Mouse (Mus musculus): Measurements from ENCODE around the gene Glyatl3. TPM values are rescaled to one million over a fixed set of nuclear protein-coding genes. Genes with fewer than 3 reads are reported as not detected.

Gene Glyatl3
- polyA plus RNA-seq (2015; fragmentation: Nextera tagmentation; extraction: Ambion mirVana) = not detected in 2 replicates

GRCm38 (mm10) chr17:40914250-40914649, at the start of gene Glyatl3:
Glyatl3 (minus strand) TSS chr17:40914350.
- Histone ChIP-seq H3K9ac (ENCODE audit: low read depth, low read length) (no peak within 1 kb of the TSS), H3K9me3 (ENCODE audit: control insufficient read depth) (no peaks in the 10 kb centered on the region), H3K27ac (ENCODE audit: low read depth, low read length) (no peak within 1 kb of the TSS), H3K4me1 (replicated peaks; ENCODE audit: control insufficient read depth, insufficient read depth, low read length) (no peaks in the 10 kb centered on the region), H3K27me3 (replicated peaks; ENCODE audit: control insufficient read depth, insufficient read depth, low read length) (no peaks in the 10 kb centered on the region), H3K4me2 (replicated peaks; ENCODE audit: low read depth) (no peak within 1 kb of the TSS), H3K4me3 (ENCODE audit: low read depth, low read length) (no peak within 1 kb of the TSS), H3K36me3 (ENCODE audit: control insufficient read depth, insufficient read depth) (no peaks in the 10 kb centered on the region)
- ATAC-seq = no peak
- no peak for TF ChIP-seq CTCF (IDR thresholded peaks at IDR 0.05; ENCODE audit: low read depth)
- 94% methylated on average over 2 of the region's 2 CpGs for WGBS

- Histone ChIP-seq H3K27me3 (replicated peaks; ENCODE audit: control insufficient read depth, insufficient read depth, low read length) (no peaks in the 10 kb centered on the region), H3K9me3 (ENCODE audit: control insufficient read depth) (no peaks in the 10 kb centered on the region), H3K4me1 (replicated peaks; ENCODE audit: control insufficient read depth, insufficient read depth, low read length) (no peaks in the 10 kb centered on the region), H3K36me3 (ENCODE audit: control insufficient read depth, insufficient read depth) (peaks cover 49% of the 10 kb centered on the region), H3K4me2 (replicated peaks; ENCODE audit: low read depth) (no peak overlapping the region), H3K27ac (ENCODE audit: low read depth, low read length) (no peak overlapping the region), H3K4me3 (ENCODE audit: low read depth, low read length) (no peak overlapping the region), H3K9ac (ENCODE audit: low read depth, low read length) (no peak overlapping the region)
- no peak for ATAC-seq
- TF ChIP-seq CTCF (IDR thresholded peaks at IDR 0.05; ENCODE audit: low read depth) = no peak
- WGBS = 83% methylated on average over 3 of the region's 3 CpGs
These were observed 34.4 kb upstream of the Glyatl3 start for GRCm38 (mm10) chr17:40948518-40948917.

- Histone ChIP-seq H3K27me3 (replicated peaks; ENCODE audit: control insufficient read depth, insufficient read depth, low read length) (no peaks in the 10 kb centered on the region), H3K9ac (ENCODE audit: low read depth, low read length) (peak within 1 kb of the TSS; percentile 62), H3K4me3 (ENCODE audit: low read depth, low read length) (peak within 1 kb of the TSS; percentile 64), H3K27ac (ENCODE audit: low read depth, low read length) (peak within 1 kb of the TSS; percentile 82), H3K4me2 (replicated peaks; ENCODE audit: low read depth) (peak within 1 kb of the TSS; percentile 82), H3K4me1 (replicated peaks; ENCODE audit: control insufficient read depth, insufficient read depth, low read length) (no peaks in the 10 kb centered on the region), H3K9me3 (ENCODE audit: control insufficient read depth) (no peaks in the 10 kb centered on the region), H3K36me3 (ENCODE audit: control insufficient read depth, insufficient read depth) (peaks cover 13% of the 10 kb centered on the region)
- no peak for TF ChIP-seq CTCF (IDR thresholded peaks at IDR 0.05; ENCODE audit: low read depth)
- WGBS = 0% methylated on average over 50 of the region's 50 CpGs
- ATAC-seq = peak; percentile 100
These were observed 20.5 kb upstream of the Glyatl3 start, which contains the start of the genes Mut and Cenpq for GRCm38 (mm10) chr17:40934420-40935231. Mut (plus strand) TSS chr17:40934685. Cenpq (minus strand) TSS chr17:40935047.

DNA sequence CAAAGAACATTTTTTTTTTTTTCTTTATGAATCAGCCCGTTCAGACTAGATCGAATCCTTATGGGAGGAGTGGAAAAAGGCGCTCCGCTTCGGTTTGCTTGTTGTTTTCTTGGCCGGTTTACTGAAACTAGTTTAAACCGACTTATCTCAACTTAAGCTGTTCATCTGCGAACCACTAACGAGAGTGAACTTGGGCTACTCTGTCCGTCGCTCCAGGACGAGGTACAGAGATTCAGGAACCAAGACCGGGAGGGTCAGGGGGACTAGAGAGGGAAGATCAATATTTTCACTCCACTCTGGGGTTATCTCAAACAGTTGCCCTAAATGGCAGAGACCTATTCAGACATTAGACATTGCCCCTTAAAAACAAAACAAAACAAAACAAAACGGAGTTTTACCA, 19.8 kb upstream of the Glyatl3 start:
- Histone ChIP-seq H3K36me3 (ENCODE audit: control insufficient read depth, insufficient read depth) (peaks cover 13% of the 10 kb centered on the region), H3K4me2 (replicated peaks; ENCODE audit: low read depth) (peak overlapping the region; percentile 82), H3K4me3 (ENCODE audit: low read depth, low read length) (peak overlapping the region; percentile 64), H3K27ac (ENCODE audit: low read depth, low read length) (no peak overlapping the region), H3K9ac (ENCODE audit: low read depth, low read length) (peak overlapping the region; percentile 62), H3K9me3 (ENCODE audit: control insufficient read depth) (no peaks in the 10 kb centered on the region), H3K27me3 (replicated peaks; ENCODE audit: control insufficient read depth, insufficient read depth, low read length) (no peaks in the 10 kb centered on the region), H3K4me1 (replicated peaks; ENCODE audit: control insufficient read depth, insufficient read depth, low read length) (no peaks in the 10 kb centered on the region)
- no peak for ATAC-seq
- WGBS = under 1% methylated on average over 14 of the region's 14 CpGs
- no peak for TF ChIP-seq CTCF (IDR thresholded peaks at IDR 0.05; ENCODE audit: low read depth)

GRCm38 (mm10) chr17:40915499-40915898, 1.3 kb upstream of the Glyatl3 start:
- Histone ChIP-seq H3K4me2 (replicated peaks; ENCODE audit: low read depth) (no peak overlapping the region), H3K9ac (ENCODE audit: low read depth, low read length) (no peak overlapping the region), H3K4me1 (replicated peaks; ENCODE audit: control insufficient read depth, insufficient read depth, low read length) (no peaks in the 10 kb centered on the region), H3K9me3 (ENCODE audit: control insufficient read depth) (no peaks in the 10 kb centered on the region), H3K27ac (ENCODE audit: low read depth, low read length) (no peak overlapping the region), H3K4me3 (ENCODE audit: low read depth, low read length) (no peak overlapping the region), H3K36me3 (ENCODE audit: control insufficient read depth, insufficient read depth) (no peaks in the 10 kb centered on the region), H3K27me3 (replicated peaks; ENCODE audit: control insufficient read depth, insufficient read depth, low read length) (no peaks in the 10 kb centered on the region)
- WGBS = 94% methylated on average over 1 of the region's 2 CpGs
- TF ChIP-seq CTCF (IDR thresholded peaks at IDR 0.05; ENCODE audit: low read depth) = no peak
- no peak for ATAC-seq

DNA sequence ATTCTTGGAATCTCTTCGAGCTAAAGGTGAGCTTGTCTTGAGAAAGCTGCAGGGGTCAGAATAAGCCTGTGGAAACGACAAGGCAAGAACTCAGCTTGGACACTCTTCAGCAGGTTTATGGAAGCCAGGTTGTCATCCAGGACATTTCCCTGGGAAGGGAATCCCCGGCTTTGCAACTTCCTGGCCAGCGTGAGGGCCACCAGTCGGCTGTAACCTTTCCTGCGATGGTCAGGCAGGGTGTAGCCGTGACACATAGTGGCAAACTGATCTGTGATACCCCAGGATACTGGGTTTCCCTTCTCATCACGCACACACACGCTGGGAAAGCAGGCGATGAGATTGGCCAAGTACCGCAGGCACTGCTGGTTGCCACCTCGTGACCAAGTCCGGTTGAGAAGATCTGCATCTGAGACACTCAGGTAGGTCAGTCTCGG, 9.4 kb downstream of the Glyatl3 start:
- H3K4me3 ChIP-seq (ENCODE audit: low read depth, low read length) = no peak overlapping the region
- H3K36me3 ChIP-seq (ENCODE audit: control insufficient read depth, insufficient read depth) = no peaks in the 10 kb centered on the region
- H3K9me3 ChIP-seq (ENCODE audit: control insufficient read depth) = no peaks in the 10 kb centered on the region
- TF ChIP-seq CTCF (IDR thresholded peaks at IDR 0.05; ENCODE audit: low read depth) = no peak
- no peak overlapping the region for H3K9ac ChIP-seq (ENCODE audit: low read depth, low read length)
- no peak for ATAC-seq
- no peaks in the 10 kb centered on the region for H3K4me1 ChIP-seq (replicated peaks; ENCODE audit: control insufficient read depth, insufficient read depth, low read length)
- no peak overlapping the region for H3K27ac ChIP-seq (ENCODE audit: low read depth, low read length)
- no peaks in the 10 kb centered on the region for H3K27me3 ChIP-seq (replicated peaks; ENCODE audit: control insufficient read depth, insufficient read depth, low read length)
- 13% methylated on average over 13 of the region's 14 CpGs for WGBS
- H3K4me2 ChIP-seq (replicated peaks; ENCODE audit: low read depth) = peak overlapping the region; percentile 51

All from intestine, postnatal 0 days (tissue).